ENCODE assay signal across 12 mouse cellular contexts in genomic region chr11:57660814-57661213, GRCm38 (mm10). TPM values are rescaled to one million over a fixed set of nuclear protein-coding genes. Genes with fewer than 3 reads are reported as not detected.
DNase-seq lines count a peak whose midpoint lies in the region; ATAC-seq and TF ChIP-seq lines count a peak whose summit lies in the region.
"Had no signal": no experiment of that assay in that cellular context is flagged by ENCODE, and none has a peak within 500 bp of the region (broad histone marks: within the 10 kb centered on the region; RNA-seq: fewer than 3 reads in every experiment).

No protein-coding gene starts in this region.

- no peak for ATAC-seq in heart, embryonic 12.5 days (ENCODE audit: insufficient number of reproducible peaks, low FRiP score)
- peak; percentile 75 for ATAC-seq in common myeloid progenitor, adult 5-6 weeks (replicated peaks; ENCODE audit: low read depth, poor library complexity, severe bottlenecking)
- ATAC-seq in liver, embryonic 16.5 days (ENCODE audit: low read depth), result peak; percentile 60
- ATAC-seq in stomach, postnatal 0 days (ENCODE audit: low FRiP score, low TSS enrichment), result no peak

- TF ChIP-seq CTCF in stomach, postnatal 0 days (IDR thresholded peaks at IDR 0.05; ENCODE audit: low read depth), result no peak

- no peaks in the 10 kb centered on the region for H3K36me3 ChIP-seq in heart, embryonic 10.5 days
- no peaks in the 10 kb centered on the region for H3K36me3 ChIP-seq in heart, embryonic 12.5 days
- H3K36me3 ChIP-seq in liver, embryonic 16.5 days (ENCODE audit: control insufficient read depth, insufficient read depth), result no peaks in the 10 kb centered on the region
- no peaks in the 10 kb centered on the region for H3K36me3 ChIP-seq in stomach, postnatal 0 days (ENCODE audit: control insufficient read depth, insufficient read depth, low read length)
- H3K36me3 ChIP-seq: hindbrain, embryonic 12.5 days; midbrain, embryonic 12.5 days had no signal

- H3K4me3 ChIP-seq in heart, embryonic 10.5 days, result no peak overlapping the region
- no peak overlapping the region for H3K4me3 ChIP-seq in heart, embryonic 12.5 days
- H3K4me3 ChIP-seq in liver, embryonic 16.5 days (ENCODE audit: low read depth, low read length), result no peak overlapping the region
- H3K4me3 ChIP-seq in stomach, postnatal 0 days (ENCODE audit: low read depth, low read length), result no peak overlapping the region
- H3K4me3 ChIP-seq: hindbrain, embryonic 12.5 days; midbrain, embryonic 12.5 days had no signal

- 0 out of 2 replicates have a peak overlapping the region, but pooled peaks have one; percentile 12 for H3K27ac ChIP-seq in heart, embryonic 10.5 days
- H3K27ac ChIP-seq in heart, embryonic 12.5 days (ENCODE audit: poor library complexity, severe bottlenecking), result no peak overlapping the region
- H3K27ac ChIP-seq in liver, embryonic 16.5 days (ENCODE audit: low read length), result peak overlapping the region; percentile 21; the same call in 1 of the 2 replicates
- no peak overlapping the region for H3K27ac ChIP-seq in stomach, postnatal 0 days (replicated peaks)
- H3K27ac ChIP-seq: hindbrain, embryonic 12.5 days; kidney, postnatal 0 days; midbrain, embryonic 12.5 days had no signal

- H3K4me2 ChIP-seq in heart, embryonic 12.5 days, result no peak overlapping the region
- peak overlapping the region; percentile 12; the same call in 1 of the 2 replicates for H3K4me2 ChIP-seq in liver, embryonic 16.5 days (ENCODE audit: low read depth, low read length)
- no peak overlapping the region for H3K4me2 ChIP-seq in stomach, postnatal 0 days (replicated peaks; ENCODE audit: low read depth)
- H3K4me2 ChIP-seq: hindbrain, embryonic 12.5 days; midbrain, embryonic 12.5 days had no signal

- no peak for TF ChIP-seq EP300 in stomach, postnatal 0 days (optimal IDR thresholded peaks at IDR 0.05)

- peaks cover 46% of the 10 kb centered on the region for H3K4me1 ChIP-seq in heart, embryonic 10.5 days
- H3K4me1 ChIP-seq in heart, embryonic 12.5 days (replicated peaks), result peaks cover 51% of the 10 kb centered on the region
- H3K4me1 ChIP-seq in liver, embryonic 16.5 days (ENCODE audit: control insufficient read depth, low read depth, low read length), result peaks cover 72% of the 10 kb centered on the region
- H3K4me1 ChIP-seq in stomach, postnatal 0 days (replicated peaks; ENCODE audit: control insufficient read depth, insufficient read depth), result no peaks in the 10 kb centered on the region

- no peaks in the 10 kb centered on the region for H3K9me3 ChIP-seq in heart, embryonic 10.5 days
- no peaks in the 10 kb centered on the region for H3K9me3 ChIP-seq in heart, embryonic 12.5 days (replicated peaks)
- no peaks in the 10 kb centered on the region for H3K9me3 ChIP-seq in liver, embryonic 16.5 days (replicated peaks; ENCODE audit: control insufficient read depth, low read length)
- no peaks in the 10 kb centered on the region for H3K9me3 ChIP-seq in stomach, postnatal 0 days (ENCODE audit: control insufficient read depth, low read length)
- H3K9me3 ChIP-seq: hindbrain, embryonic 12.5 days; midbrain, embryonic 12.5 days had no signal

- WGBS in heart, embryonic 10.5 days, result 30% methylated on average over 5 of the region's 5 CpGs
- 32% methylated on average over 5 of the region's 5 CpGs for WGBS in heart, embryonic 12.5 days
- 29% methylated on average over 5 of the region's 5 CpGs for WGBS in liver, embryonic 16.5 days (ENCODE audit: insufficient replicate concordance)
- WGBS in stomach, postnatal 0 days, result 54% methylated on average over 5 of the region's 5 CpGs

- DNase-seq in heart, embryonic 10.5 days (ENCODE audit: low spot score), result no peak
- DNase-seq in CD4-positive helper T cell, adult 2 months (ENCODE audit: low read depth, low spot score), result peak; percentile 72
- DNase-seq in stomach, postnatal 0 days (ENCODE audit: low spot score), result no peak
- DNase-seq in urinary bladder, postnatal 25 days (ENCODE audit: low spot score), result no peak
- DNase-seq in cerebellum, postnatal 36 days, result no peak
- DNase-seq: gastrocnemius, postnatal 10 days had no signal

- H3K9ac ChIP-seq in heart, embryonic 12.5 days, result no peak overlapping the region
- H3K9ac ChIP-seq in liver, embryonic 16.5 days (ENCODE audit: low read depth, low read length), result no peak overlapping the region
- no peak overlapping the region for H3K9ac ChIP-seq in stomach, postnatal 0 days (ENCODE audit: low read length)
- H3K9ac ChIP-seq: hindbrain, embryonic 12.5 days; midbrain, embryonic 12.5 days had no signal

- H3K27me3 ChIP-seq in heart, embryonic 10.5 days (ENCODE audit: insufficient read depth, poor library complexity, severe bottlenecking), result 0 out of 2 replicates have a peak, but pooled peaks cover 4% of the 10 kb centered on the region
- H3K27me3 ChIP-seq in heart, embryonic 12.5 days (replicated peaks), result no peaks in the 10 kb centered on the region
- no peaks in the 10 kb centered on the region for H3K27me3 ChIP-seq in liver, embryonic 16.5 days (ENCODE audit: control insufficient read depth, insufficient read depth, low read depth, low read length)
- no peaks in the 10 kb centered on the region for H3K27me3 ChIP-seq in stomach, postnatal 0 days (ENCODE audit: control insufficient read depth, insufficient read depth, low read length)
- H3K27me3 ChIP-seq: hindbrain, embryonic 12.5 days; midbrain, embryonic 12.5 days had no signal

RNA-seq across cellular contexts. Expression of gene Galnt10, which starts 15.6 kb away (rescaled TPM):
- polyA plus RNA-seq in heart, embryonic 10.5 days (2016; fragmentation: Nextera tagmentation; extraction: Ambion mirVana), result 16.6 and 20.7 TPM in 2 replicates
- 15.9 and 16.5 TPM in 2 replicates for polyA plus RNA-seq in heart, embryonic 12.5 days (2016; fragmentation: Nextera tagmentation; extraction: Ambion mirVana)
- 9.2 and 15.1 TPM in 2 replicates for total RNA-seq in common myeloid progenitor, adult 5-6 weeks (2017)
- polyA plus RNA-seq in liver, embryonic 16.5 days (2015; fragmentation: Nextera tagmentation; extraction: Ambion mirVana), result 24.1 and 26.3 TPM in 2 replicates
- 8.8 and 9.6 TPM in 2 replicates for polyA plus RNA-seq in stomach, postnatal 0 days (2015; fragmentation: Nextera tagmentation; extraction: Ambion mirVana)

Comparison
In these comparisons a context has a peak if more than half of its experiments do, and no peak if none do; other contexts are left out.
1. H3K27ac ChIP-seq: peak in heart, embryonic 10.5 days (single experiment) and liver, embryonic 16.5 days (single experiment); none in heart, embryonic 12.5 days (single experiment) and stomach, postnatal 0 days (single experiment).
2. ATAC-seq: peak in common myeloid progenitor, adult 5-6 weeks (single experiment) and liver, embryonic 16.5 days (single experiment); none in heart, embryonic 12.5 days (single experiment) and stomach, postnatal 0 days (single experiment).